Mouse (Mus musculus) spleen, embryonic (tissue): ENCODE data around the gene Camta2.

Source experiments
- CTCF ChIA-PET: fragments of 350-600 bp; sonication (Branson Sonifier 250); formaldehyde crosslinking; loops from one replicate; lab custom pipeline; 2022; lab: Charles Lee

Camta2 gene

GRCm38 (mm10) chr11:70667271-70668150, 20.4 kb downstream of the Camta2 start:
- CTCF ChIA-PET, result interaction anchor here (0.9 to 1.2 kb wide), 2 partner anchors 12 to 32 kb away, joined by 3 read pairs; partner anchors contain the start of gene Inca1

GRCm38 (mm10) chr11:70666687-70667086, 21.2 kb downstream of the Camta2 start:
- CTCF ChIA-PET, result interaction anchor here (0.9 kb wide), 1 partner anchor 33 kb away, joined by 3 read pairs; the partner anchor contains the start of gene Inca1

- CTCF ChIA-PET, result interaction anchor here (0.7 kb wide), 1 partner anchor 12 kb away, joined by 3 read pairs; no protein-coding TSS in a partner anchor
These were observed 23.2 kb downstream of the Camta2 start for GRCm38 (mm10) chr11:70664741-70665140.

GRCm38 (mm10) chr11:70663957-70664356, 23.9 kb downstream of the Camta2 start:
- CTCF ChIA-PET, result interaction anchor here (0.7 kb wide), 1 partner anchor 13 kb away, joined by 3 read pairs; no protein-coding TSS in a partner anchor

- CTCF ChIA-PET, result interaction anchor here (0.6 kb wide), 1 partner anchor 1244 kb away, joined by 4 read pairs; no protein-coding TSS in a partner anchor
These were observed 24.8 kb downstream of the Camta2 start for GRCm38 (mm10) chr11:70663101-70663500.

- CTCF ChIA-PET, result no interaction called here
These were observed 27.3 kb downstream of the Camta2 start for GRCm38 (mm10) chr11:70660571-70660970.

GRCm38 (mm10) chr11:70658942-70659341, 29.0 kb downstream of the Camta2 start:
- CTCF ChIA-PET, result no interaction called here

- CTCF ChIA-PET, result no interaction called here
These were observed 29.4 kb downstream of the Camta2 start for GRCm38 (mm10) chr11:70658521-70658920.

- CTCF ChIA-PET, result no interaction called here
These were observed 29.9 kb downstream of the Camta2 start for GRCm38 (mm10) chr11:70657991-70658390.

- CTCF ChIA-PET, result no interaction called here
These were observed 30.3 kb downstream of the Camta2 start for GRCm38 (mm10) chr11:70657573-70657972.

GRCm38 (mm10) chr11:70656964-70657363, 30.9 kb downstream of the Camta2 start, which contains the start of gene Eno3:
TSS of gene Eno3 (plus strand) at chr11:70657202.
- CTCF ChIA-PET, result no interaction called here

GRCm38 (mm10) chr11:70656456-70656927, 31.4 kb downstream of the Camta2 start:
- CTCF ChIA-PET, result no interaction called here

- CTCF ChIA-PET, result interaction anchor here (1.0 kb wide), 2 partner anchors 12 to 14 kb away, joined by 3 read pairs; no protein-coding TSS in a partner anchor
These were observed 32.1 kb downstream of the Camta2 start for GRCm38 (mm10) chr11:70655571-70656455.

GRCm38 (mm10) chr11:70654923-70655570, 32.9 kb downstream of the Camta2 start:
- CTCF ChIA-PET, result interaction anchor here (1.0 kb wide), 2 partner anchors 13 to 15 kb away, joined by 3 read pairs; no protein-coding TSS in a partner anchor

- CTCF ChIA-PET, result interaction anchor here (0.7 to 1.0 kb wide), 2 partner anchors 126 to 161 kb away, joined by 3 read pairs; no protein-coding TSS in a partner anchor
These were observed 33.5 kb downstream of the Camta2 start, which contains the start of gene Pfn1 for GRCm38 (mm10) chr11:70654198-70654922. TSS of gene Pfn1 (minus strand) at chr11:70654644.

GRCm38 (mm10) chr11:70653345-70654197, 34.3 kb downstream of the Camta2 start:
- CTCF ChIA-PET, result interaction anchor here (0.7 to 1.0 kb wide), 2 partner anchors 127 to 161 kb away, joined by 3 read pairs; no protein-coding TSS in a partner anchor

- CTCF ChIA-PET, result interaction anchor here (0.8 kb wide), 1 partner anchor 47 kb away, joined by 3 read pairs; the partner anchor contains the start of genes Inca1 and Kif1c
These were observed 35.0 kb downstream of the Camta2 start for GRCm38 (mm10) chr11:70652884-70653344.
